Mouse (Mus musculus) gastrocnemius, adult 18-20 months (tissue): ENCODE data around the gene Rasip1. TPM values are rescaled to one million over a fixed set of nuclear protein-coding genes. Genes with fewer than 3 reads are reported as not detected.

Experiments
- DNase-seq: peaks from one replicate; pipeline ENCODE4 v3.0.0; 2021; ENCODE audit warnings: low spot score
- total RNA-seq, 2 experiments: library from RNA; stranded (reverse); gene quantifications; 2 replicates each; pipeline ENCODE4 v1.2.3; 2021

Gene Rasip1
- total RNA-seq, 2 experiments from 2014 or later = 5.5 to 8.5 TPM

DNA sequence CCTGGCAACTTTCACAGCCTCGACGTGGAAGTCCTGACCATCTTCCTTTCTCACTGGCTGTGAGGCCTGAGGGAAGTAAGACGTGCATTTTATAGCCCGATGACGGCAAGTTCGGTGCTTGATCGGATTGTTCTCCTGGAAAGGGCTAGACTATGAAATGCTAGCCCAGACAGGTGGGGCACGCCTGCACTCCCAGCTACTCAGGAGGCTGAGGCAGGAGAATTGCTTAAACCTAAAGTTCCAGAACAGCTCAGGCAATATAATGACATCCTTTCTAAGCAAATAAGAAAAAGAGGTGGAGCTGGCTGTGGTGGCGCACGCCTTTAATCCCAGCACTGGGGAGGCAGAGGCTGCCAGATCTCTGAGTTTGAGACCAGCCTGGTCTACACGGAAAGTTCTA is 3.8 kb upstream of the Rasip1 start:
- DNase-seq = no peak

DNA sequence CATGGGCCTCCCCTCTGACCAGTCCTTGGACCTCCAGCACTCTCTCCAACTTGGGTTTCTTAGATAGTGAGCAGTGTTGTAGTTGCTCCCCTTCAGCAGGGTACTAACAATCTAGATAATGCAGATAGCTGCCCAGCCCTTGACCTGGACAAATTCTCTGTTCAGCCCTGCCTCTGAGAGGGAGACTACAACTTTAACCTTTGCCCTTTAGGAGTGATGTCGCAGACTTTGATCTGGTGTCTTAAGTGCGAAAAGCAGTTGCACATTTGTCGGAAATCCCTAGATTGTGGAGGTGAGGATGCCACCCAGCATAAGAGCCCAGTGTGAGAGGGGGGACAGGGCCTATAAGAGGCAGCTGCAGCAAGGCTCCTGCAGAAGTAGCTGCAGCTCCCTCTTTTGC is 2.6 kb upstream of the Rasip1 start:
- DNase-seq = no peak

DNA sequence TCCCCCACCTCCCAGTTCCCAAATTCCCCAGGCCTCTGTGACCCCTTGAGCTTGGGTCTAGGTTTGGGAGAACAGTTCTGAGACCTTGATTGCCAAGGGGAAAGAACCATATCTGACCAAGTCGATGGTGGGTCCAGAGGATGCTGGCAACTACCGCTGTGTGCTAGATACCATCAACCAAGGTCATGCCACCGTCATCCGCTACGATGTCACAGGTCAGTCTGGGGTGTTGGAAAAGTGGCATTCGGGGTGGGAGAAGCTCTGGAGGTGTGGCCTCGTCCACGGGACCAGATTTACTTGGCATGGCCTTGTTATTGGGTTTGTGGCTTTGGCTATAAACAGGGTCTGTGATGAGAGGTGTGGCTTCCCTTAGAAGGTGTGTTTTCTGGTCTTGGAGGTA is 1.8 kb upstream of the Rasip1 start:
- DNase-seq = no peak

DNA sequence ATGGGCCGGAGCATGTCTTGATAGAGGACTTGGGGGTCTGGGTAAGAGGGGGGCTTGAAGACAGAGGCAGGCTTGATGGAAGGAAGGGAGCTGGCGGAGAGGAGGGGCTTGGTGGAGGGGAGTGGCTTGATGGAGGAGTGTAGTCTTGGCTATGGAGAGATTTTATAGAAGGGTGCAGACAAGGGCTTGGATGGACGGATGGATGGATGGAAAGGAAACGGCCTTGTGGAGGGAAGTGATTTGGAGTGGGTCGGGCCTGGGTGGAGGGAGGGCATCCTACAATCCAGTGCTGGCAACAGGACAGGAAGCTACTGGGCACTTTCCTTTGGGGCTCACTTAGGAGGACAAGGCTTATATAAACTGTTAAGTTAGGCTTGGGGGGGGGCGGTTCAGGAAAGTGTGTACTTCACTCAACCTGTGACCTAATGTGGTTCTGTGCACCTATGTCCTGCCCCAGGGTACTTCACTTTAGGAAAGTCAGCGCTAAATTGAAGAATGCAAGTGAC is 664 bp upstream of the Rasip1 start:
- DNase-seq = no peak

DNA sequence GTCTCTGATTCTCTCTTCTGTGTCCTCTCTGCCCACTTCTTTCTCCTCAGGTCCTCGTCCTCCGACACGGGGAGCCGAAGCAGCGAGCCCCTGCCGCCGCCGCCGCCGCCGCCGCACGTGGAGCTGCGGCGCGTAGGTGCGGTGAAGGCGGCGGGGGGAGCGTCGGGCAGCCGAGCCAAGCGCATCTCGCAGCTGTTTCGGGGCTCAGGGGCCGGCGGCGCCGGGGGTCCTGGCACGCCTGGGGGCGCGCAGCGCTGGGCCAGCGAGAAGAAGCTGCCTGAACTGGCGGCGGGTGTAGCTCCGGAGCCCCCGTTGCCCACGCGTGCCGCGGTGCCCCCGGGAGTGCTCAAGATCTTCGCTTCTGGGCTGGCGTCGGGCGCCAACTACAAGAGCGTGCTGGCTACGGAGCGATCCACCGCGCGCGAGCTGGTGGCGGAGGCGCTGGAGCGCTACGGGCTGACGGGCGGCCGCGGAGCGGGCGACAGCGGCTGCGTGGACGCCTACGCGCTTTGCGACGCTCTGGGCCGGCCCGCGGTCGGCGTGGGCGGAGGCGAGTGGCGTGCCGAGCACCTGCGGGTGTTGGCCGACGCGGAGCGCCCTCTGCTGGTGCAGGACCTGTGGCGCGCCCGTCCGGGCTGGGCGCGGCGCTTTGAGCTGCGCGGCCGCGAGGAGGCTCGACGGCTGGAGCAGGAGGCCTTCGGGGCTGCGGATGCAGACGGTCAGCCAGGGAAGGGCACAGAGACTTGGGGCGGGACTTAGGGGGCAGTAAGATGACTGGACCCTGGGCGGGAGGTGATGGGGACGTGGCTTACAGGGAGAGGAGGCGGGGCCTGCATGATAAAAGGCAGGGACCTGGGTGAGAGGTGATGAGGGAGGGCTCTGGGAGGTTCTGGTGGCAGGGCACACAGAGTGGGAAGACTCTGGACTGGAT is 1.3 kb downstream of the Rasip1 start:
- DNase-seq = peak; percentile 85

DNA sequence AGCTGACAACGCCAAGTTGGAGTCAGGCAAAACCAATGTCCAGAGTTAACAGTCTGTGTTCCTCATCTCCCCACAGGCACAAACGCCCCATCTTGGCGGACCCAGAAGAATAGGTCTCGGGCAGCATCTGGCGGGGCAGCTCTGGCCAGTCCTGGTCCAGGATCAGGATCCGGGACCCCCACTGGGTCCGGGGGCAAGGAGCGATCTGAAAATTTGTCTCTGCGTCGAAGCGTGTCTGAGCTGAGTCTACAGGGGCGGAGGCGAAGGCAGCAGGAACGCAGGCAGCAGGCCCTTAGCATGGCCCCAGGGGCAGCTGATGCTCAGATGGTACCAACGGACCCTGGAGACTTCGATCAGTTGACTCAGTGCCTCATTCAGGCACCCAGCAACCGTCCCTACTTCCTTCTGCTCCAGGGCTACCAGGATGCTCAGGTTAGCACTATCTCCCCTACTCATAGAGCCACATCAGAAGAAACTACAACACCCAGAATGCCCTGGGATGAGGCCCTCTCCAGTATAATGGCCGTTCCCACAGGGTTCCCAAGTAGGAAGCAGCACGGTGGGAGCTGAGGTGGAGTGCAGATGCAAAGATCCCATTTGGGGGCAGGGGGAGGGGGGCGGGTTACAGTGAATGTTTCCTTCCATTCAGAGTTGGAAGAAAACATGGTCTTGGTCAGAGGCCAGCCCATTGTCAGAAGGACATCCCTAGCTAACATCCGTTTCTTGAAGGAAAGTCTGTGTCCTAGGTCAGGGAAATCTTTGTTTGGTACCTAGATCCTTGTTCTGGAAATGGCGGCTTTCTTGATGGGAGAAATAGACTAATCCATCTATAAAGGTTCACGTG is 3.0 kb downstream of the Rasip1 start:
- DNase-seq = no peak

DNA sequence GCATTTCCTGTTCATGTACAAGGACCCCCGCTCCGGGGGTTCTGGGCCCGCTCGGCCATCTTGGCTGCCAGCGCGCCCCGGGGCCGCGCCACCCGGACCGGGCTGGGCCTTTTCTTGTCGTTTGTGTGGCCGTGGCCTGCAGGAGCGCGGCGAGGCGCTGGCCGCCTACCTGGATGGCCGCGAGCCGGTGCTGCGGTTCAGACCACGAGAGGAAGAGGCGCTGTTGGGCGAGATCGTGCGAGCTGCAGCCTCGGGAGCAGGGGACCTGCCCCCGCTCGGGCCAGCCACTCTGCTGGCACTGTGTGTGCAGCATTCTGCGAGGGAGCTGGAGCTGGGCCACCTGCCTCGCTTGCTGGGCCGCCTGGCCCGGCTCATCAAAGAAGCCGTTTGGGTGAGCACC is 5.2 kb downstream of the Rasip1 start:
- no peak for DNase-seq

DNA sequence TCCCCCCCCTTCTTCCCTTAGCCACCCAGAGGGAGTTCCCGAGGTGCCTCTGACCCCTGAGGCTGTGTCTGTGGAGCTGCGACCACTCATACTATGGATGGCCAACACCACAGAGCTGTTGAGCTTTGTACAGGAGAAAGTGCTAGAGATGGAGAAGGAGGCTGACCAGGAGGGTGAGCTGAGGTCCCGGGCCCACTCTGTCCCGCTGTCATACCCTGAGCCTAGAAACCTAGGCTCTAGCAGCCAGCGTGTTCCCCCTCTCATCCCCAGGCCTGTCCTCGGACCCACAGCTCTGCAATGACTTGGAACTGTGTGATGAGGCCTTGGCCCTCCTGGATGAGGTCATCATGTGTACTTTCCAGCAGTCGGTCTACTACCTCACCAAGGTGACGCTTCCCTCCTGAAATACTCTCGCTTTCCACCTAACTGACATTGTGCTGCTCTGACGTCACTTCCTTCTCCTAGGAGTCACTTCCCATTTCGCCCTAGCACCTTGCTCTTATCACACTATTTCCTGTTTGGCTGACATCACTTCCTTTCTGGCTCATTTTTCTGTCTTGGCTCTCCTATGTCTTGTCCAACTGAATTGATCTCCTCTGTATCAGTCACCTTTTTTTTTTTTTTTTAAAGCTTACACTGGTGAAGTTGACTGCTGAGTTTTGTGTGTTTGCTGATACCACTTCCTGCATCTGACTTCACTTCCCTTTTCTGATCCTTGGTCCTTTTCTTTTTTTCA is 7.8 kb downstream of the Rasip1 start:
- DNase-seq = no peak

DNA sequence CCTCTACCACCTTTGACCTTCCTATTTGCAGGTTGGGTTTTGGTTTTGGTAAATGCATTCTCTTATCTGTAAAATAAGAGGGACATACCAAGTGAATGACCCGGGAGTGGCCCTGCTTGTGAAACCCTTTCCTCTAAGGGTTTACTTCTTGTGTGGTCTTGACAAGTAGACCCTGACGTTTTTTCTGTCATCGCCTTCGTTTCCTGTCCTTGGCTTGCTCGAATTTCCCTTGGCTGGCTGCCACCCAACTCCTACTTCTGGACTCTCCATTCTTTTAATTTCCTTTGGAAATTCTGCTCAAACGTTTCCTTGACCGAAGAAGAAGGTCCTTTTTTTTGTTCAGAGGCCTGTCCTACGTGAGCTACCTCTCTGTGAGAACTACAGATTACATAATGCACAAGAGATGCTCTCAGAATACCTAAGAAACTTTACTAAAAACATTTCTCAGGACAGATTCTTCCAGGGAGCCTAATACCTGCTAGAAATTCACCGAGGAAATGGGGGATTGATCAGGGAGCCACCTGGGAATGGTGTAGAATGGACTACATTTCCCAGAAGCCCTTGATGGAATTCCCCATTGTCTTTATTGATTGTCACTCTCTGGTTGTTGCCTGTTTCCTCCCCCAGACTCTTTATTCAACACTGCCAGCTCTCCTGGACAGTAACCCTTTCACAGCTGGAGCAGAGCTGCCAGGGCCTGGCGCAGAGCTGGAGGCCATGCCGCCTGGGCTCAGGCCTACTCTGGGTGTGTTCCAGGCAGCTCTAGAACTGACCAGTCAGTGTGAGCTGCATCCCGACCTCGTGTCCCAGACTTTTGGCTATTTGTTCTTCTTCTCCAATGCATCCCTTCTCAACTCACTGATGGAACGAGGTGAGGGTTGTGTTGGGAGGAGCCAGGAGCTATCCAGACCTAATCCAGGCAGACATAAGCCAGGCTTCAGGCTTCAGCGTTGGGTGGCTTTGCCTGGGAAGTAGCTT is 8.7 kb downstream of the Rasip1 start:
- no peak for DNase-seq

DNA sequence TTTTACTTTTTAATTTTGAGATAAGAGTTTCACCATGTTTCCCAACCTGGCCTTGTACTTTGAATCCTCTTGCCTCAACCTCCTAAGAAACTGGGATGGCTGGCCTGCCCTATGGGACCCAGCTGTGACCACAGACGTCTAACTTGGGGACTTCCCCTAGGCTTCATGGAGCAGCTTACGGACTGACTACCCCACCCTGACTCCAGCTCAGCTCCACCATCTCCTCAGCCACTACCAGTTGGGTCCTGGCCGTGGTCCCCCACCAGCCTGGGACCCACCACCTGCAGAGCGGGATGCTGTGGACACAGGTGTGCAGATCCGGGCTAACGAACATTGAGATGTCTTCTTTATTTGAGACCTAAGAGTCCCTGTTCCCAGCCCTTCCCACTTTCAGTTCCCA is 10.4 kb downstream of the Rasip1 start:
- DNase-seq = no peak

DNA sequence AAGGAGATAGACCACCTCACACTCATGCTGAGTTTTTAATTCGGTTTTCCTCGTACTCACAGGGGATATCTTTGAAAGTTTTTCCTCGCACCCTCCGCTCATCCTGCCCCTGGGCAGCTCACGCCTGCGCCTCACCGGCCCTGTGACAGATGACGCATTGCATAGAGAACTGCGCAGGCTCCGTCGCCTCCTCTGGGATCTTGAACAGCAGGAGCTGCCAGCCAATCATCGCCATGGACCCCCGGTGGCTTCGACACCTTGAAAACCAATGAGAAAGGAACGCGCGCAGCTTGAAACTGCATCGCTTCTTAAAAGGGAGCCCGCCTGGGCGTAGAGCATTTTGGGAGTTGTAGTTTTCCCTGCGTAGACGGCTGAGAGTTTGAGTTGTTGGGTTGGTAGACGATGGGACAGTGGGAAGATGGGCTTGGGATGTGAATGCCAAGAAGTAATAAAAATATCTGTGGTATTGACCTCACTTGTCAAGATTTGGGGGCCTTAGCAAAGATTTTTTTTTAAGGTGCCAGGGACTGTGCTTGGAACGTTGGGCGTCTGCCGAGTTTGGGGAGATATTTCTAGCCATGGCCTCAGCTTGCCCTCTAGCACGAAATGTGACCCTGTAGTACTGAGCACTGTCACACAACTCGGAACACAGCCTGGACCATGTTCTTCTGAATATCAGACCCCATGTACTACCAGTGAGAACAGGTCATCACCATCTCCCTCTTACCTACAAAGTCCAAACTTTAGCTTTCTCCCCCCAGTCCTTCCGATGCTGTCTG is 11.5 kb downstream of the Rasip1 start:
- peak; percentile 97 for DNase-seq

DNA sequence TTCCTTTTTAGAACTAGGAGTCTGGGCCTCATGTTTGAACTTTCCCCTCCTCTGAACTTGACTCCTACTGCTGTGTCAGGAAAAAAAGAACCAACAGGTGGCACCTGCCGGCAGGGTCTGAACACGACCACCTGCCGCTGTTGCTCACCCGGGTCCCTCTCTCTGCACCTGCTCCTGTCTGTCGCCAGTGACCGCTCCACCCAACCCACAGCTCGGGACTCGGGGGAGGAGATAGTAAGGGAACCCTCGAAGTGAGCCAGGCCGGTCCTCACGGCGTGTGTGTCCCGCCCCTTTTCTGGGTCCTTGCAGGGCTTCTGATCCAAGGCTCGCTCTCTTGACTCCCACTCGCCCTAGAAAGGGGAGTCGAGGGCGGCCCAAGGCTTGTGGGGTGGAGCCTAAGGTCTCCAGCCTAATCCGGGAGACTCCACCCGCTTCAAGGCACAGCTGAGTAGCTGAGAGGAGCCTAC is 12.3 kb downstream of the Rasip1 start, which contains the start of gene Mamstr:
Gene Mamstr (plus strand): TSS at position 417 of the 467 bp plus-strand sequence.
- peak; percentile 87 for DNase-seq

DNA sequence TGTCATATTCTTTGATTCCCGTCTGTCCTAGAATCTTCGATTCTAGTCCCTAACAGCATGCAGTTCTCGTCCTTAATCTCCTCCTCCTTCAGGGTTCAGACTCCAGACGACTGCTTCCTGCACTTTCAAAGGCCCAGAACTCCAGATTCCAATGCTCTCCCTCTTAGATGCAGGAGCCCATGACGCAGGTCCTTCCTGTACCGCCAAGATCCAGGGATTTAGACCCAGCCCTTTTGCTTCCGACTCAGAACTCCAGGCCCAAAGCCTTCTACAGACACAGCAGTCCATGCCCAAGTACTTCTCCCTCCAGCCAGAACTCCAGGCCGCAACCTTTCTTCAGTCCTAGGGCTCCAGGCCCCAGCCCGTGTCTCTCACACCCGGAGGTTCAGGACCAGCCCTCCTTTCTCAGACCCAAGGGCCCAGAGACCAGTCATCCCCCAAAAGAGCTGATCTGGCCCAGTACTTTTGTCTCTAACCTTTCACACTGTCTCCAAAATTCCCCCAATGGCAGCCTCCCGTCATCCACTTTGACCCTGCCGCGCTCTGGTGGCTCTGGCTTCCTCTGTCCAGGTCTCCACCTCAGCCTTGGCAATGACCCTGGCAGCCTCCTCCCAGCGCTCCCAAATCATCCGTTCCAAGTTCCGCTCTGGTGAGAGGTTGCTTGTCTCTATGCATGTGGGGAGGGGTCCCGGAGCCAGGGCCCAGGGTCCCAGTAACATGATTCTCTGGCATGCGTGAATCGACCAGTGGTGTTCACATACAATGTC is 13.1 kb downstream of the Rasip1 start:
- DNase-seq = peak; percentile 45

DNA sequence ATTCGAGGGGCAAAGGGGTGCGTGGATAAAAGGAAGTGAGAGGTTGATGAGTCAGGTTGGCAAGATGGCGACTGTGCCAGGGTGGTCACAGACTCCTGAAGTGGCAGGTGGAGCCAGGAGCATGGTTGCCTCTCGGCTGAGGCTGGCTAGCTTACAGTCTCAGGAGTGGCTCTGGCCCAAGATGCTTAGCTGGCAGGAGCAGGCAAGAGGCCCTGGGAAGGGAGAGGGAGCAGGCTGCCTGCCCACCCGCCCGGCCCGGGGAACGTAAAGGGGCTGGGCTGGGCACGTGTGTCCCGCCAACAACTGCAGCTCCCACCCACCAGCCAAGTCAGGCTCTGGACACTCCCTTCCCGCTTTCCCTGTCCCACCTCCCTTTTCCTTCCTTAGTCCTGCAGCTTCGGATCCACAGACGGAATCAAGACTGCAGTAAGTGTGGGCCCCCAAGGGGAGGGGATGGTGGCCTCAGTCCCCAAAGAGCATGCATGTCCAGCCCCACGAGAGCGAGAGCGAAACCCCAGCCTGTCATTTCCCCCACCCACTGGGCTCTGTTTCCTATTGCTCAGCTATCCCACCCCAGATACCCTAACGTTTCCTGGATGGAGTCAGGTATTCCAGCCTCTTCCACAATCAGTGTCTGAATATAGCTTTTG is 14.2 kb downstream of the Rasip1 start:
- peak; percentile 68 for DNase-seq

DNA sequence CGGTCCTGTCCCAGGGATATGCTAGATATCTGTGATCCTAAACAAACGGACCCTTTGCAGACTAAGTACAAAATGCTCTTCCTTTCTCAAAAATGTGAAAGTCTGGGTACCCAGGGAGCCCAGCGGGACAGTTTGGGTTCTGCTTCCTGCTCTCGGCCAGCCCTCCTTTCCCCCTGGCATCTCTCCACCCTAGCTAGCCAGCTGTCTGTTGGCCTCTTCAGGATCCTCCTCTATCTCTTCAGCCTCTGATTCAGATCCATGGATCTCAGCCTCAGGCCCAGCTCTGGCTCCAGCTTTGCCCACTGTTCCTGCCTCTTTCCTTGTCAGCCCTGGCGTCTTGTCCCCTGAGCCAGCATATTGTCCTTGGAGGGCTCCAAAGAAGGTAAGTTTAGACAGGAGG is 14.8 kb downstream of the Rasip1 start:
- DNase-seq = no peak

DNA sequence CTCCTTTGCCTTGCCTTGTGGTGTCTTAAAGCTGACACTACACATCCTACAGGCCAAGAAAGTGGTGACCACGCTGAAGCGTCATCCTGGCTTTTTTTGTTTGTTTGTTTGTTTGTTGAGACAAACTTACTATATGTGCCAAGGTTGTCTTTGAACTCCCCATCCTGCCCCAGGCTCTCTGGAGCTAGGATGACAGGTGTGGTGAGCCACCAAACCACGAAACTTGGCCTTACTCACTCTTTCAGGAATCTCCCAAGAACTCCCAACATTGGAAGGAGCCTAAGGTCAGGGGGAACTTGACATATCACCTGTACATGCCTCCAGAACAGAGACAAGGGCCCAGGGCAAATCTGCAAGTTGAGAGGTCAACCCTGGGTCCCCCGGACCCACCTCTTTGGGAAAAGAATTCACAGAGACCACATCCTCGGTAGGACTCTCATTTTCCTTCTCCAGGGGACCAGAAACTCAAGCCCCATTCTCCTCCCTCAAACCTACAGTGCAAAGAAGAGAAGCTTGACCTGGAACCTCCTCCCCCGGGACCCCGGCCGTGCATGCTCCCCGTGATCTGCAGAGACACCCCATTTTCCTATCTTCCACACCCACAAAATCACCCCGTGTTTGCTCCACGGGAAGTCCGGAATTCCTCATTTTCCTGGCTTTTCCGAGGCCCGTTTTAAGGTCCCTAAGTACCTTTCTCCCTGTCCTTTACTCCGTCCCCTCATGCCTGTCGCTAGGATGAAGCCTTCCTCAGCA is 15.4 kb downstream of the Rasip1 start:
- DNase-seq = no peak

DNA sequence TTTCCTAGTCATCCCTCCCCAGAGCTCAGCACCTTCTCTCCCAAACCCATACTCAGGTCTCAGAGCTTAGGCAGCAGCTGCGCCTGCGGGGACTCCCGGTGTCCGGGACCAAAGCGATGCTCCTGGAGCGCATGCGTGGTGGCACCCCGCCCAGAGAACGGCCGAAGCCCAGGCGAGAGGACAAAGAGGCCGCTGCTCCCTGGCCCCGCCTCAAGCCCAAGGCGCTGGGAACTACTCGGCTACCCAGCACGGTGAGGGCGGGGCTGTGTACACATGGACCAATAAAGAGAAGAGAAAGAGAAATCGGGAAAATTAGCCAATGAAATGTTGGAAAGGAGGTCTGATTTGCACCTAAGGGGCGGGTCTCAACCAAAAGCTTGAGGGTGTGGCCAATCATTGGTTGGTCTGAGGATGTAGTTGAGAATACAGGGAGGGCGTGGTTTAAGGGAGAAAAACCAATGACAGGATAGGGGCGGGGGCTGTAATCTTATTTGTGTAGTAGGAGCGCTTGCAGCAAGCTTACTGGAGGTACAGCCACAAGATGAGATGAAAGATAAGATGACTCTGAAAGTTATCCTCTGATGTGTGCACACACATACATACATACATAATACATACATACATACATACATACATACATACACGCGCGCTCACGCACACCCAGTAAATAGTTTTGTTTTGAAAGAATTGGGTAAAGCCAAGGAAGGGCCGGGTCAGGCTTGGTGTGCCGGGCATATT is 16.3 kb downstream of the Rasip1 start:
- DNase-seq = peak; percentile 92
